In the genomic region with DNA sequence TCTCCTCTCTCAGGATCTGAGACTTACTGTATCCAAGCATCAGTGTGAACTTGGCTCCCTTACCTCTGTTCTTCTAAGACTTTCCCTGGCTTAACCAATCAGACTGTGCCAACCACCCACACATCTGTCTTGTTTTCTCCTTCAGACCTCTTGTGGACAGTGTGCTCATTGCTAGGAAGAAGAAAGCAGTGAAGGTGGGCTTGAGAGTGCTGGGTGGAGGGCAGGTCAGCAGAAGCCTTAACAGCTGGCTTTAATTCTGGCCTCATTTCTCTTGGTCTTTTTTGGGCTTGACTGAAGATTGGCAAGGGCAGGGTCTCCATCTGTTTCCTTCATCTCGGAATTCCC, we compare ENCODE assay signal across 17 mouse cellular contexts.
A peak's percentile ranks its signal among the peaks of the same experiment; 100 is the strongest.
DNase-seq lines count a peak whose midpoint lies in the region; ATAC-seq and TF ChIP-seq lines count a peak whose summit lies in the region.
"Had no signal": no experiment of that assay in that cellular context is flagged by ENCODE, and none has a peak within 500 bp of the region (broad histone marks: within the 10 kb centered on the region; RNA-seq: fewer than 3 reads in every experiment).

No protein-coding gene starts in this region.

- peak overlapping the region; percentile 28; the same call in 1 of the 2 replicates for H3K27ac ChIP-seq in forebrain, embryonic 14.5 days (ENCODE audit: low read depth, low read length)
- no peak overlapping the region for H3K27ac ChIP-seq in forebrain, embryonic 13.5 days
- H3K27ac ChIP-seq in neural tube, embryonic 11.5 days (ENCODE audit: low read depth, low read length): no peak overlapping the region; the same call in 1 of the 2 replicates
- peak overlapping the region; percentile 32; the same call in 1 of the 2 replicates for H3K27ac ChIP-seq in midbrain, embryonic 15.5 days
- H3K27ac ChIP-seq in liver, embryonic 12.5 days: no peak overlapping the region
- H3K27ac ChIP-seq in intestine, postnatal 0 days (ENCODE audit: low read depth, low read length): no peak overlapping the region
- H3K27ac ChIP-seq: gastrocnemius, adult 2 months; liver, embryonic 15.5 days; macrophage had no signal

- H3K4me3 ChIP-seq in forebrain, embryonic 14.5 days (ENCODE audit: low read depth, low read length): no peak overlapping the region
- H3K4me3 ChIP-seq in forebrain, embryonic 13.5 days: no peak overlapping the region
- no peak overlapping the region for H3K4me3 ChIP-seq in neural tube, embryonic 11.5 days (ENCODE audit: low read depth, low read length)
- no peak overlapping the region for H3K4me3 ChIP-seq in midbrain, embryonic 15.5 days
- no peak overlapping the region for H3K4me3 ChIP-seq in liver, embryonic 12.5 days
- H3K4me3 ChIP-seq in intestine, postnatal 0 days (ENCODE audit: low read depth, low read length): no peak overlapping the region
- H3K4me3 ChIP-seq: gastrocnemius, adult 2 months; heart, embryonic 12.5 days; liver, embryonic 15.5 days had no signal

- WGBS in forebrain, embryonic 14.5 days: 63% methylated on average over 1 of the region's 1 CpGs
- 80% methylated on average over 1 of the region's 1 CpGs for WGBS in forebrain, embryonic 13.5 days
- 66% methylated on average over 1 of the region's 1 CpGs for WGBS in neural tube, embryonic 11.5 days
- WGBS in midbrain, embryonic 15.5 days: 82% methylated on average over 1 of the region's 1 CpGs
- WGBS in liver, embryonic 12.5 days (ENCODE audit: insufficient replicate concordance): 45% methylated on average over 1 of the region's 1 CpGs
- 57% methylated on average over 1 of the region's 1 CpGs for WGBS in intestine, postnatal 0 days

- no peak overlapping the region for H3K4me2 ChIP-seq in forebrain, embryonic 14.5 days (ENCODE audit: low read length)
- H3K4me2 ChIP-seq in forebrain, embryonic 13.5 days: no peak overlapping the region
- no peak overlapping the region for H3K4me2 ChIP-seq in neural tube, embryonic 11.5 days (ENCODE audit: low read depth)
- H3K4me2 ChIP-seq in midbrain, embryonic 15.5 days: no peak overlapping the region
- H3K4me2 ChIP-seq in liver, embryonic 12.5 days: no peak overlapping the region
- no peak overlapping the region for H3K4me2 ChIP-seq in intestine, postnatal 0 days (replicated peaks; ENCODE audit: low read depth)
- H3K4me2 ChIP-seq: heart, embryonic 12.5 days; liver, embryonic 15.5 days had no signal

- no peaks in the 10 kb centered on the region for H3K27me3 ChIP-seq in forebrain, embryonic 14.5 days (replicated peaks; ENCODE audit: control insufficient read depth, insufficient read depth, low read length)
- H3K27me3 ChIP-seq in forebrain, embryonic 13.5 days: no peaks in the 10 kb centered on the region
- no peaks in the 10 kb centered on the region for H3K27me3 ChIP-seq in neural tube, embryonic 11.5 days (ENCODE audit: control insufficient read depth, insufficient read depth, low read length)
- no peaks in the 10 kb centered on the region for H3K27me3 ChIP-seq in midbrain, embryonic 15.5 days (replicated peaks)
- H3K27me3 ChIP-seq in liver, embryonic 12.5 days (replicated peaks): no peaks in the 10 kb centered on the region
- no peaks in the 10 kb centered on the region for H3K27me3 ChIP-seq in intestine, postnatal 0 days (replicated peaks; ENCODE audit: control insufficient read depth, insufficient read depth, low read length)
- H3K27me3 ChIP-seq: CH12.LX; heart, embryonic 12.5 days; liver, embryonic 15.5 days had no signal

- no peaks in the 10 kb centered on the region for H3K9me3 ChIP-seq in forebrain, embryonic 14.5 days (replicated peaks; ENCODE audit: control insufficient read depth, low read length)
- 0 out of 2 replicates have a peak, but pooled peaks cover 4% of the 10 kb centered on the region for H3K9me3 ChIP-seq in forebrain, embryonic 13.5 days (replicated peaks)
- H3K9me3 ChIP-seq in neural tube, embryonic 11.5 days (ENCODE audit: control insufficient read depth, low read length): no peaks in the 10 kb centered on the region
- no peaks in the 10 kb centered on the region for H3K9me3 ChIP-seq in midbrain, embryonic 15.5 days
- H3K9me3 ChIP-seq in liver, embryonic 12.5 days (replicated peaks): no peaks in the 10 kb centered on the region
- H3K9me3 ChIP-seq in intestine, postnatal 0 days (ENCODE audit: control insufficient read depth): no peaks in the 10 kb centered on the region
- H3K9me3 ChIP-seq: heart, embryonic 12.5 days; liver, embryonic 15.5 days had no signal

- H3K36me3 ChIP-seq in forebrain, embryonic 14.5 days (ENCODE audit: control insufficient read depth, insufficient read depth, low read length): no peaks in the 10 kb centered on the region
- H3K36me3 ChIP-seq in forebrain, embryonic 13.5 days (ENCODE audit: poor library complexity, severe bottlenecking): no peaks in the 10 kb centered on the region
- H3K36me3 ChIP-seq in neural tube, embryonic 11.5 days (ENCODE audit: control insufficient read depth, insufficient read depth, low read length): no peaks in the 10 kb centered on the region
- no peaks in the 10 kb centered on the region for H3K36me3 ChIP-seq in midbrain, embryonic 15.5 days (replicated peaks)
- no peaks in the 10 kb centered on the region for H3K36me3 ChIP-seq in liver, embryonic 12.5 days
- H3K36me3 ChIP-seq in intestine, postnatal 0 days (ENCODE audit: control insufficient read depth, insufficient read depth): no peaks in the 10 kb centered on the region
- H3K36me3 ChIP-seq: heart, embryonic 12.5 days; liver, embryonic 15.5 days had no signal

- DNase-seq in forebrain, embryonic 14.5 days (ENCODE audit: low spot score): no peak
- peak; percentile 14 for DNase-seq in neural tube, embryonic 11.5 days (ENCODE audit: low spot score)
- DNase-seq in neural tube, embryonic 10.5 days (ENCODE audit: extremely low spot score, low spot score): no peak
- no peak for DNase-seq in kidney, postnatal 10 days
- DNase-seq: adrenal gland, postnatal 14 days; cerebellum, postnatal 36 days; gastrocnemius, adult 2 months; kidney, adult 9 months; kidney, postnatal 4 days had no signal

- no peak for ATAC-seq in forebrain, embryonic 14.5 days
- no peak; the same call in 1 of the 2 replicates for ATAC-seq in forebrain, embryonic 13.5 days
- 0 out of 2 replicates have a peak, but pooled peaks have one; percentile 31 for ATAC-seq in neural tube, embryonic 11.5 days (ENCODE audit: insufficient read depth, low FRiP score, low TSS enrichment)
- peak; percentile 31; the same call in 1 of the 2 replicates for ATAC-seq in midbrain, embryonic 15.5 days (replicated peaks)
- ATAC-seq in liver, embryonic 12.5 days: no peak
- no peak for ATAC-seq in intestine, postnatal 0 days

- H3K4me1 ChIP-seq in forebrain, embryonic 14.5 days (ENCODE audit: control insufficient read depth, insufficient read depth, low read length): peaks cover 3% of the 10 kb centered on the region; the same call in 1 of the 2 replicates
- peaks cover 21% of the 10 kb centered on the region for H3K4me1 ChIP-seq in forebrain, embryonic 13.5 days
- no peaks in the 10 kb centered on the region for H3K4me1 ChIP-seq in neural tube, embryonic 11.5 days (ENCODE audit: control insufficient read depth, insufficient read depth, low read length)
- peaks cover 18% of the 10 kb centered on the region for H3K4me1 ChIP-seq in midbrain, embryonic 15.5 days
- H3K4me1 ChIP-seq in liver, embryonic 12.5 days: no peaks in the 10 kb centered on the region
- no peaks in the 10 kb centered on the region for H3K4me1 ChIP-seq in intestine, postnatal 0 days (replicated peaks; ENCODE audit: control insufficient read depth, insufficient read depth, low read length)
- H3K4me1 ChIP-seq: heart, embryonic 12.5 days; liver, embryonic 15.5 days had no signal

- no peak for TF ChIP-seq CTCF in intestine, postnatal 0 days (IDR thresholded peaks at IDR 0.05; ENCODE audit: low read depth)

- H3K9ac ChIP-seq in forebrain, embryonic 14.5 days (ENCODE audit: low read length): no peak overlapping the region
- H3K9ac ChIP-seq in forebrain, embryonic 13.5 days: no peak overlapping the region
- H3K9ac ChIP-seq in neural tube, embryonic 11.5 days (ENCODE audit: low read length): no peak overlapping the region
- H3K9ac ChIP-seq in midbrain, embryonic 15.5 days: no peak overlapping the region
- no peak overlapping the region for H3K9ac ChIP-seq in liver, embryonic 12.5 days
- H3K9ac ChIP-seq in intestine, postnatal 0 days (ENCODE audit: low read depth, low read length): no peak overlapping the region
- H3K9ac ChIP-seq: heart, embryonic 12.5 days; liver, embryonic 15.5 days had no signal

Comparison
In these comparisons a context has a peak if more than half of its experiments do, and no peak if none do; other contexts are left out.
1. H3K27ac ChIP-seq: peak in forebrain, embryonic 14.5 days (single experiment) and midbrain, embryonic 15.5 days (single experiment); none in forebrain, embryonic 13.5 days (single experiment), neural tube, embryonic 11.5 days (single experiment), liver, embryonic 12.5 days (single experiment) and intestine, postnatal 0 days (single experiment).
2. ATAC-seq: peak in neural tube, embryonic 11.5 days (single experiment) and midbrain, embryonic 15.5 days (single experiment); none in forebrain, embryonic 14.5 days (single experiment), forebrain, embryonic 13.5 days (single experiment), liver, embryonic 12.5 days (single experiment) and intestine, postnatal 0 days (single experiment).